Mouse (Mus musculus): ENCODE measurements around the gene Tcp11x2. TPM values are rescaled to one million over a fixed set of nuclear protein-coding genes. Genes with fewer than 3 reads are reported as not detected.

Gene Tcp11x2
- total RNA-seq (2014; fragmentation: Nextera tagmentation): not detected in 2 replicates
- total RNA-seq (2017): not detected in 2 replicates

DNA sequence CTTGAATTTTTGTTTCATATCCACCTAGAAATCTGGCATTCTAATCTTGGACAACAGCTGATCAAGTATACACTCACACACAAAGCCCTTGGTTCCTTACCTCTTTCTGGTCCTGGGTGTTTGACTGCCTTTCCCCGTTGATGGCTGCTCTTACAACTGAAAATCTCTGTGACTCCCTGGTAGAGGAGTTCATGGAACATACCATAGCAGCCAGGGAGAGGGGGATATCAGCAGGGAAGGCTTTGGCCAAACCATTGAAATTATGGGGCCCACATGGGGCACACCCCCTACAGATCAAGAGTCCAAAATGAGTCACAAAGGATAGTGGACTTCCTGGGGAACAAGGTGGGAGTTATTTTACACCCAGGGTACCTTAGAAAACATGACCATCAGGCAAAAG, at the start of gene Tcp11x2:
TSS of gene Tcp11x2 (minus strand) at position 158 of the 400 bp plus-strand sequence.
- no peak for ATAC-seq (replicated peaks; ENCODE audit: poor library complexity, severe bottlenecking)

DNA sequence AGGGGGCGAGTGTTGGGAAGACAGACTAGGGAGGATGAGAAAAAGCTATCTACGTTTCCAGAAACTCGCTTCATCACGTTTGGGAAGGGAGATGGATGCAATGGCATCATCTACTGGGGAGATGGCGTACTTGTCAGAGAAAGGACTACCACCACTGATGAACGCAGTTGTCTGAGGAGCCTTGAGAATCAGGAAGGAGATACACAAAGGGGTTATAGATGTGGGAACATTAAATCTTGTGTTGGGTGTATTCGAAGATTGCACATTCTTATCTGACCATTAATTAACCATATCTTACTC, 49.4 kb upstream of the Tcp11x2 start:
- peak; percentile 15; the same call in 1 of the 2 replicates for ATAC-seq (replicated peaks; ENCODE audit: poor library complexity, severe bottlenecking)

DNA sequence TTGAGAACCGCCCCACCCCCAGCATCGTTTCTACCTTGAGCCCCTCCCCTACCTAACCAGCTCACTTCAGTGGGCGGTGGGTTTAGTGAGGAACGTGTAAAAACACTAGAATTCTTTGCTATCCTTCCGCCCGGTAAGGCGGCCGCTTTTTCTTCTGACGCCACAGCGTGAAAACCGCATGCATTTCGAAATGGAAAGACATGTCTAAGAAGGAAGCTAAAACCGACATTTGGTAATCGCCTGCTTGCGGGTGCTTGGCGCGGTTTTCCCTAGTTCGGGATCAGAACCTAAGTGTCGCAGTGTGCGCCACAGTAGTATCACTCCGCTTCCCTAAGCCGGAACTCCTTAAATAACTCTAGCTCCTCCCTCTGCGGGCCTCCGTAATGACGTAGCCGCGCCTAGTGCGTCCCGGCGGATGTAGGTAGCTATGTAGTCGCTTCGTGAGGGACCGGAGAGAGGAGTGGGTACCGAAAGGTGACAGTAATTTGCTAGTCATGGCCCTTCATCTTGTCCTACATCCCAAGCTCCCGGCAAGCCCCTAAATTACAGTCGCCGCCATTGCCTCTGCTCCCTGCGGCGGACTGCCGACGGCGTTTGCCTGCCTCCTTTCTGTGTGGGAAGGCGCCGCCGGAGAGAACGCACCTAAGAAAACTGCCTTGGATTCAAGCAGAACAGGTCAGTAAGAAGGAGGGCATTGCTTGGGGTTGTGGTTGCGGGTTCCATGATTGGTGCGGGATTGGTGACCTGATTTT, 48.9 kb upstream of the Tcp11x2 start, which contains the start of the genes Armcx5 and Gprasp1:
TSS of gene Armcx5 (plus strand) at position 430 of the 752 bp plus-strand sequence.
TSS of gene Gprasp1 (plus strand) at position 430 of the 752 bp plus-strand sequence.
- peak; percentile 99 for ATAC-seq (replicated peaks; ENCODE audit: poor library complexity, severe bottlenecking)

DNA sequence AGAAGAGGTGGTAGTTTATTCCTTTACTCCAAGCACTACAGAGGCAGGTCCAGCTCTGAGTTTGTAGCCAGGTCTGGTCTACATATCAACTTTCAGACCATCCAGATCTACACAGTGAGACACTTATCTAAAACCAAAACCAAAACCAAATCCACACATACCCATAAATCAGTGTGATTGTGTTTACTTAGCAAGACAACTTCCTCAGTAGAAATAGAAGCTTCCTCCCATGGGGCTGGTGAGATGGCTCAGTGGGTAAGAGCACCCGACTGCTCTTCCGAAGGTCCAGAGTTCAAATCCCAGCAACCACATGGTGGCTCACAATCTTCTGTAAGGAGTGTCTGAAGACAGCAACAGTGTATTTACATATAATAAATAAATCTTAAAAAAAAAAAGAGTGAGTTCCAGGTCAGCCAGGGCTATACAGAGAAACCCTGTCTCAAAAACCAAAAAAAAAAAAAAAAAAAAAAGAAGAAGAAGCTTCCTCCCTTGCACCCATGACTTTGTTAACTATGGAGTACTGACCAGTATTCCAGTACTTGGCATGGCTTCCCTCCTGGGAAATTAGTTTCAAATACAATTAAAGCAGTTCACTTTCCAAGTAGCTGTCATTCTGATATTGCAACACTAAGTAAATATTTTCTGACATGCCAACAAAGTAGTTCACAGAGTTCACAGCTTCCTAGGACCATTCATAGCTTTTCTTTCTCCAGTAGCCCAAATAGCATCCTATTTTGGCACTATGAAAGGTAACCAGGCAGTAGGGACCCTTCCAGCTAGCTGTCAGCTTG, 45.3 kb upstream of the Tcp11x2 start:
- no peak for ATAC-seq (replicated peaks; ENCODE audit: poor library complexity, severe bottlenecking)

DNA sequence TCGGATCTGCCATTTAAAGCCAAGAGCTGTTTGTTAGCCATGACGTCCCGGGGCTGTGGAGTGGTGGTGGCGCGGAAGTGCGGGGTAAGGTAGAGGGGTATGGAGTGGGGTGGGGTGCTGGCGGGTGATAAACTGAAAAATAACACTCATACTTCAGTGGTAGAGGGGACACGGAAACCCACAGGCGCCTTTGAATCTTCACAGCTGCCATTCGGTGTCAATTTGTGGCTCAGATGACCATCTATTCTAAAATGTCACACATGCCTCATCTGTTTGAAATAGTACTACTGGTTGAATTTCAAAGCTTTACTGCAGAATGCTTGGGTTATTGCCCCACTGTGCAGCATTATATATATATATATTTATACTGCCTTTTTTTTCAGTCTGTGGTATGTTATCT, 31.6 kb upstream of the Tcp11x2 start, which contains the start of gene Tmsb15a:
TSS of gene Tmsb15a (minus strand) at position 101 of the 400 bp plus-strand sequence.
- ATAC-seq (replicated peaks; ENCODE audit: poor library complexity, severe bottlenecking): no peak

DNA sequence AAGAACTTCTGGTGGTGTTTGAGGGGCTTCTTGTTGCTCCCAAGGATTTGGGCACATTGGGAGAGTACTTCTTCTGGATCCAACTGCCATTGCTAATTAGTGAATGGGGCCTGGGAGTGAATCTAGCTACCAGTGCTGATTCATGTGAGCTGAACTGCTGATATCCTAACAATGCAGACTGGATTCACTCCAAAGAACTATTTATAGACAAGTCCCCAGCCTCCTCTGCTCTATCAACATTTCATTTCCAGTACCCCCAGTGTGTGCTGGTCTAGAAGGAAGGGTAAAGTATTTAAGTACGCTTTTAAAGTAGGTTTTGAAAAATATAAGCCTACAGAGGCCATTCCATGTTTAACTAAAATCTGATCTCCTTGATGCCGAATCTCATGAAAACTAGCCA, 19.3 kb upstream of the Tcp11x2 start:
- ATAC-seq (replicated peaks; ENCODE audit: poor library complexity, severe bottlenecking): no peak

DNA sequence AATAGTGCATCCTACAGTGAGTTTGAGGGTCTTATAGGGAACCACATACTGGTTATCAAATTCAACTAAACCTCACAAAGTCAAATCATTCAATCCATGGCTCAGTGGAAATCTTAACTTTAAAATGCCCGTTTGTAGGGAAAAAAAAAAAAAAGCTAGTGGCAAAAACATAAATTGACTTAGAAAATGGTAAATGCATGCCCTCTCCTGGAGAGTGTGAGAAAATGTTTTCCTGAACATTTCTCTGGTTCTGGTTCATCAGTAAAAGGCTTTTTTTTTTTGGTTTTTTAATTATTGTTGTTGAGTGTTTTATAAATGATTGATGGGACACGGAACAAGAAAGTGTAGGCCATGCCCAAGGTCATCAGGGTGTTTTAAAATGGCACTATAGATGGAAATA, 10.8 kb upstream of the Tcp11x2 start:
- ATAC-seq (replicated peaks; ENCODE audit: poor library complexity, severe bottlenecking): no peak

DNA sequence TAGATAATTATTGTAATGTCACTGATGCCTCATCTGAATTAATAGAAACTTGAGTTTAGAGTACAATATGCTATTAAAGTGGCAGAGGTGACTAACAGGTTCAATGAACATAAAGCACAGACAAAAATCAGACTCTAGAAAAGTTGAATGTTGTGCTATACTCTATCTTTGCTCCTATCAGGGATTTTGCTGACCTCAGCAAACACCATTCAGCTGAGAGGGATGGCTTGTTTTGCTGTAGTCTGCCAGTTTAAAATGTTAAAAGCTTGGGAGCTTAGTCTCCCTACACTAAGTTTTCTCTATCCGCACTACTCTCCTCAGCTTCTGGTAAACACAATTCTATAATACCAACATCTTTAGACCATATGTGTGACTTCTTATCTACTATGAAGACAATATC, 9.5 kb upstream of the Tcp11x2 start:
- no peak for ATAC-seq (replicated peaks; ENCODE audit: poor library complexity, severe bottlenecking)

DNA sequence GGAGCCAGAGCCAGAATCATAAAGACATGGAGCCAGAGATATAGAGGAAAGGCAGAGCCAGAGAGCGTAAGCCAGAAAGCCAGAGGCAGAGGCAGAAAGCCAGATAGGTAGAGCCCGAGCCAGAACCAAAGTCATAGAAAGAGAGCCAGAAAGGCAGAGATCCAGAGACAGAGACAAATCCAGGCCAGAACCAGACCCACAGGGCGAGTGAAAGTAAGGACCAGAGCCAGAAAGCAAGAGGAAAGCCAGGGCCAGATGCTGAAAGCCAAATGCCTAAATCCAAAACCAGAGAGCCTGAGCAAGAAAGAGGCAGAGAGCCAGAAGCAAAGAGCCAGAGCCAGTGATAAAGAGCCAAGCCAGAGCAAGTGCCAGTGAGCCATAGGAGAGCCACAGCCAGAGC, 5.8 kb downstream of the Tcp11x2 start:
- ATAC-seq (replicated peaks; ENCODE audit: poor library complexity, severe bottlenecking): no peak

DNA sequence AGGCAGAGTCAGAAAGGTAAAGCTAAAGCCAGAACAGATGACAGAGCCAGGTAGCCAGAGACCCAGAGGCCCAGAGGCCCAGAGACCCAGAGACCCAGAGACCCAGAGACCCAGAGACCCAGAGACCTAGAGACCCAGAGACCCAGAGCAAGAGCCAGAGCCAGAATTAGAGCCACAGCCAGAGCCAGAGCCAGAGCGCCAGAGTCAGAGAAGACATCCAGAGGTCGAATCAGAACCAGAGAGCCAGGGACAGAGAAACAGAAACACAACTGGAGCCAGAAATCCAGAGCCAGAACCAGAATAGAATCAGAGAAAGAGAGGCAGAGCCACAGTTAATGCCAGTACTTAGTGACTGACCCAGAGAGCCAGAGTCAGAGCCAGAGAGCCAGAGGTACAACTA, 11.7 kb downstream of the Tcp11x2 start:
- no peak for ATAC-seq (replicated peaks; ENCODE audit: poor library complexity, severe bottlenecking)

DNA sequence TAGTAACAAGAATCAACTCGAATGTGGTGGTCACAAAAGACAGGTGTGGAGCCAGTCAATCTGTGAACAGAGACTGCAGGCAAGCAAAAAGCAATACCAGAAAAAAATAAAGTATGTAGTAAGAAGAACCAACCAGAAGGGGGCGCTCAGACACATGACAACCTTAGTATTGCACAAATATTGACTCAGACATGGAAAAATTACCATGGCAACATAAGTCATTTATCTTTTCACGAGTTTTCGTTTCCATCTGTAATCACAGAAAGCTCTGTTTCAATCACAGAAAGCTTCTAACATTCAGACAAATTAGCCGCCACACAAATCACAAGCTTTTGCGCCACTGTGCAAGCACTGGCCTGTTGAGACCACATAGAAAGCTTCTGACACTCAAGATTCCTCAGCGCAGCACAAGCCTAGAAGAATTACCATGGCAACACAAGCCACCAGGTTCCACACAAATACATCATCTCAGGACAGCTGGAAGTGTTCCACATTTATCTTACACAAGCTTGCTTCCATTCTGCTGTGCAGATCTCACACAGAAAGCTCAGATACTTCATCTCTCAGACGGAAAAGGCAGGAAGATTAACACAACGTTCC, 41.3 kb downstream of the Tcp11x2 start:
- peak; percentile 48 for ATAC-seq (replicated peaks; ENCODE audit: poor library complexity, severe bottlenecking)

DNA sequence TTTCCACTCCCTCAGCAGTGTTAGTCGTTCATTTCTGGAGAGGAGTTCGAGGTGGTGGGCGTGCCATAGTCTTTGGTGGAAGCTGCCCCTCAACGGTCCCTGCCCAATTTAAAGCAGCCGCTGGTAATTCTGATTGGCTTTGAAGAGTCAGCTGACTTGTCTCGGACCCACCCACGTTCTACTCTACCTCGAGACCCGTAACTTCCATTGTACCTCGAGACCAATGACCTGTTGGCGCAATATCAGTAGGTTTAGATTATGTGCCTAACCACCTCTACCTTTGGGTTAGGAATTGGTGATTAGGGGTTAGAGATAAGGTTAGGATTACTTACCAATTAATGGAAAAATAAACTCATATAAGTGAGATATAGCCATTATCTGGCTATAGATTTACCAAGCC, 66.0 kb downstream of the Tcp11x2 start, which contains the start of gene Prame:
TSS of gene Prame (minus strand) at position 101 of the 400 bp plus-strand sequence.
- no peak for ATAC-seq (replicated peaks; ENCODE audit: poor library complexity, severe bottlenecking)

Other genes starting within 250 kb of the Tcp11x2 start
- 0.15 TPM in 1 of 2 replicates, not detected in the other for gene AV320801, start 199.2 kb downstream of the Tcp11x2 start, total RNA-seq (2014; fragmentation: Nextera tagmentation)
- not detected in 2 replicates for gene AV320801, start 199.2 kb downstream of the Tcp11x2 start, total RNA-seq (2017)
- gene Nxf7, start 95.0 kb downstream of the Tcp11x2 start, total RNA-seq (2014; fragmentation: Nextera tagmentation): 4.4 TPM in 1 of 2 replicates, not detected in the other
- not detected in 2 replicates for gene Nxf7, start 95.0 kb downstream of the Tcp11x2 start, total RNA-seq (2017)
- gene Prame, start 66.1 kb downstream of the Tcp11x2 start, total RNA-seq (2014; fragmentation: Nextera tagmentation): 0.53 TPM in 1 of 2 replicates, not detected in the other
- not detected in 2 replicates for gene Prame, start 66.1 kb downstream of the Tcp11x2 start, total RNA-seq (2017)
- gene Tmsb15a, start 31.5 kb upstream of the Tcp11x2 start, total RNA-seq (2014; fragmentation: Nextera tagmentation): not detected in 2 replicates
- gene Tmsb15a, start 31.5 kb upstream of the Tcp11x2 start, total RNA-seq (2017): not detected in 2 replicates
- gene Armcx5, start 48.9 kb upstream of the Tcp11x2 start, total RNA-seq (2014; fragmentation: Nextera tagmentation): 4.1 and 5.9 TPM in 2 replicates
- 6.2 and 11.5 TPM in 2 replicates for gene Armcx5, start 48.9 kb upstream of the Tcp11x2 start, total RNA-seq (2017)
- 19.2 and 19.8 TPM in 2 replicates for gene Gprasp1, start 48.9 kb upstream of the Tcp11x2 start, total RNA-seq (2014; fragmentation: Nextera tagmentation)
- gene Gprasp1, start 48.9 kb upstream of the Tcp11x2 start, total RNA-seq (2017): 18.7 and 30.1 TPM in 2 replicates
- gene Bhlhb9, start 103.8 kb upstream of the Tcp11x2 start, total RNA-seq (2014; fragmentation: Nextera tagmentation): 18.9 and 28.2 TPM in 2 replicates
- gene Bhlhb9, start 103.8 kb upstream of the Tcp11x2 start, total RNA-seq (2017): 28.9 and 29.3 TPM in 2 replicates
- gene Gprasp2, start 145.2 kb upstream of the Tcp11x2 start, total RNA-seq (2014; fragmentation: Nextera tagmentation): 2.8 TPM in 1 of 2 replicates, not detected in the other
- 2.5 and 3.1 TPM in 2 replicates for gene Gprasp2, start 145.2 kb upstream of the Tcp11x2 start, total RNA-seq (2017)

All from granulocyte monocyte progenitor cell, adult 5-6 weeks (primary cell).